Mouse (Mus musculus) neural tube, embryonic 14.5 days (tissue): Measurements from ENCODE around the gene Tbcc. TPM values are rescaled to one million over a fixed set of nuclear protein-coding genes. Genes with fewer than 3 reads are reported as not detected.

Experiments
- ATAC-seq: fragments of 200-750 bp; cut with Nextera tagmentation; 2 replicates; pipeline ENCODE4 v1.8.0; 2017; ENCODE audit warnings: low read depth, mild to moderate bottlenecking, moderate TSS enrichment, moderate library complexity
- H3K27ac ChIP-seq: fragments of 300-500 bp; sonication (generic); 2 replicates; pipeline ENCODE4 v1.5.1; 2014; ENCODE audit warnings: low read depth, mild to moderate bottlenecking, control low read depth, low read length, moderate library complexity, mixed read lengths
- H3K27me3 ChIP-seq: fragments of 300-500 bp; sonication (generic); 2 replicates; pipeline ENCODE4 v1.6.1; 2014; ENCODE audit warnings: low read length; ENCODE audit not compliant: control insufficient read depth, insufficient read depth
- H3K36me3 ChIP-seq: fragments of 300-500 bp; sonication (generic); 2 replicates; pipeline ENCODE4 v1.6.1; 2014; ENCODE audit warnings: low read length, mixed read lengths; ENCODE audit not compliant: control insufficient read depth, insufficient read depth
- H3K4me1 ChIP-seq: fragments of 300-500 bp; sonication (generic); 2 replicates; pipeline ENCODE4 v1.6.1; 2014; ENCODE audit warnings: low read length; ENCODE audit not compliant: control insufficient read depth, insufficient read depth
- H3K4me2 ChIP-seq: fragments of 300-500 bp; sonication (generic); 2 replicates; pipeline ENCODE4 v1.6.1; 2014; ENCODE audit warnings: mild to moderate bottlenecking, low read depth, low read length, control low read depth
- H3K4me3 ChIP-seq: fragments of 300-500 bp; sonication (generic); 2 replicates; pipeline ENCODE4 v1.5.1; 2014; ENCODE audit warnings: low read depth, low read length, control low read depth, mixed read lengths
- H3K9ac ChIP-seq: fragments of 300-500 bp; sonication (generic); replicated peaks from 2 replicates; pipeline ENCODE4 v1.6.1; 2014; ENCODE audit warnings: low read depth, mild to moderate bottlenecking, control low read depth, low read length, mixed read lengths
- H3K9me3 ChIP-seq: fragments of 300-500 bp; sonication (generic); 2 replicates; pipeline ENCODE4 v1.6.1; 2016; ENCODE audit warnings: low read length; ENCODE audit not compliant: control insufficient read depth
- WGBS: fragments of 180-500 bp; shearing (Covaris S2); extraction: QIAGEN DNeasy Blood & Tissue Kit; methylation state at CpG from one replicate; pipeline ENCODE4 v1.1.7; 2014; 5-methylcytosine and 5-hydroxymethylcytosine counted together
- polyA plus RNA-seq: library from polyadenylated mRNA; unstranded; fragments of >200 nt; fragmentation: Nextera tagmentation; extraction: Ambion mirVana; gene quantifications from 2 replicates; pipeline ENCODE4 v1.2.1, GENCODE M21; 2014

Gene Tbcc
- polyA plus RNA-seq, 1 experiment from 2014 or later = 62.1 TPM

- Histone ChIP-seq H3K4me1 (peaks cover 23% of the 10 kb centered on the region), H3K36me3 (no peaks in the 10 kb centered on the region; the same call in 1 of the 2 replicates), H3K4me2 (peak overlapping the region; percentile 80), H3K27me3 (no peaks in the 10 kb centered on the region), H3K9ac (peak overlapping the region; percentile 72), H3K9me3 (no peaks in the 10 kb centered on the region), H3K4me3 (peak overlapping the region; percentile 93), H3K27ac (peak overlapping the region; percentile 90)
- 34% methylated on average over 16 of the region's 16 CpGs for WGBS
- no peak for ATAC-seq
Measured at GRCm38 (mm10) chr17:46888511-46889212, 1.8 kb upstream of the Tbcc start.

- Histone ChIP-seq H3K4me1 (peaks cover 23% of the 10 kb centered on the region), H3K9me3 (no peaks in the 10 kb centered on the region), H3K4me3 (peak overlapping the region; percentile 93), H3K9ac (peak overlapping the region; percentile 72), H3K27me3 (no peaks in the 10 kb centered on the region), H3K4me2 (peak overlapping the region; percentile 80), H3K36me3 (no peaks in the 10 kb centered on the region; the same call in 1 of the 2 replicates), H3K27ac (peak overlapping the region; percentile 90)
- under 1% methylated on average over 43 of the region's 44 CpGs for WGBS
- ATAC-seq = peak; percentile 59
Measured at GRCm38 (mm10) chr17:46889450-46890084, 917 bp upstream of the Tbcc start.

- Histone ChIP-seq H3K36me3 (no peaks in the 10 kb centered on the region; the same call in 1 of the 2 replicates), H3K9me3 (no peaks in the 10 kb centered on the region)
Measured at GRCm38 (mm10) chr17:46890843-46891594, 535 bp downstream of the Tbcc start.

GRCm38 (mm10) chr17:46895426-46895825 is 4.9 kb downstream of the Tbcc start:
- WGBS = 91% methylated on average over 9 of the region's 9 CpGs
- Histone ChIP-seq H3K36me3 (no peaks in the 10 kb centered on the region; the same call in 1 of the 2 replicates), H3K27ac (no peak overlapping the region), H3K9ac (no peak overlapping the region), H3K4me1 (peaks cover 23% of the 10 kb centered on the region), H3K9me3 (no peaks in the 10 kb centered on the region), H3K27me3 (no peaks in the 10 kb centered on the region), H3K4me3 (no peak overlapping the region), H3K4me2 (no peak overlapping the region)
- no peak for ATAC-seq

More at GRCm38 (mm10) chr17:46890843-46891594, 535 bp downstream of the Tbcc start:
- no peak; the same call in none of the 2 replicates for ATAC-seq
- 2% methylated on average over 62 of the region's 64 CpGs for WGBS
- Histone ChIP-seq H3K9ac (peak overlapping the region; percentile 89), H3K4me2 (peak overlapping the region; percentile 95), H3K27ac (peak overlapping the region; percentile 85), H3K27me3 (no peaks in the 10 kb centered on the region), H3K4me1 (peaks cover 23% of the 10 kb centered on the region), H3K4me3 (peak overlapping the region; percentile 93)

- Histone ChIP-seq H3K4me1 (peaks cover 12% of the 10 kb centered on the region), H3K4me3 (no peak overlapping the region), H3K4me2 (no peak overlapping the region), H3K27me3 (no peaks in the 10 kb centered on the region), H3K9ac (no peak overlapping the region), H3K27ac (no peak overlapping the region), H3K9me3 (no peaks in the 10 kb centered on the region), H3K36me3 (no peaks in the 10 kb centered on the region; the same call in 1 of the 2 replicates)
- no peak for ATAC-seq
- 53% methylated on average over 13 of the region's 13 CpGs for WGBS
Measured at GRCm38 (mm10) chr17:46897221-46897950, 6.9 kb downstream of the Tbcc start.

GRCm38 (mm10) chr17:46900941-46901340 is 10.5 kb downstream of the Tbcc start:
- ATAC-seq = no peak
- no peaks in the 10 kb centered on the region for H3K4me1 ChIP-seq
- no peaks in the 10 kb centered on the region for H3K27me3 ChIP-seq
- WGBS = 57% methylated on average over 2 of the region's 2 CpGs
- H3K4me2 ChIP-seq = no peak overlapping the region
- H3K36me3 ChIP-seq = no peaks in the 10 kb centered on the region
- H3K27ac ChIP-seq = no peak overlapping the region
- H3K9me3 ChIP-seq = no peaks in the 10 kb centered on the region
- H3K4me3 ChIP-seq = no peak overlapping the region
- H3K9ac ChIP-seq = no peak overlapping the region

GRCm38 (mm10) chr17:46903876-46904490 is 13.5 kb downstream of the Tbcc start:
- ATAC-seq = peak; percentile 79
- Histone ChIP-seq H3K27ac (no peak overlapping the region), H3K9ac (no peak overlapping the region), H3K4me3 (no peak overlapping the region), H3K9me3 (no peaks in the 10 kb centered on the region), H3K36me3 (no peaks in the 10 kb centered on the region), H3K4me1 (no peaks in the 10 kb centered on the region), H3K27me3 (no peaks in the 10 kb centered on the region), H3K4me2 (no peak overlapping the region; the same call in 1 of the 2 replicates)
- 26% methylated on average over 19 of the region's 19 CpGs for WGBS

- Histone ChIP-seq H3K27me3 (no peaks in the 10 kb centered on the region), H3K27ac (no peak within 1 kb of the TSS), H3K9ac (no peak within 1 kb of the TSS), H3K4me1 (no peaks in the 10 kb centered on the region), H3K4me3 (no peak within 1 kb of the TSS), H3K36me3 (no peaks in the 10 kb centered on the region), H3K9me3 (no peaks in the 10 kb centered on the region), H3K4me2 (no peak within 1 kb of the TSS)
- no peak for ATAC-seq
- 91% methylated on average over 10 of the region's 10 CpGs for WGBS
Measured at GRCm38 (mm10) chr17:46910186-46910585, 19.7 kb downstream of the Tbcc start, which contains the start of gene Prph2. Prph2 (plus strand) TSS chr17:46910459.
